Mouse (Mus musculus) embryonic fibroblast, embryonic 13.5 days (primary cell): ENCODE data around the gene Gpcpd1. TPM values are rescaled to one million over a fixed set of nuclear protein-coding genes. Genes with fewer than 3 reads are reported as not detected.

Experiments
- H3K27ac ChIP-seq: 2 replicates; pipeline ENCODE4 v1.5.1; 2012; ENCODE audit warnings: low read length, control low read depth, inconsistent platforms; ENCODE audit not compliant: insufficient read depth
- H3K4me1 ChIP-seq: 2 replicates; pipeline ENCODE4 v1.6.1; 2011; ENCODE audit warnings: low read length; ENCODE audit not compliant: control insufficient read depth, insufficient read depth
- H3K4me3 ChIP-seq: 2 replicates; pipeline ENCODE4 v1.5.1; 2011; ENCODE audit warnings: mild to moderate bottlenecking, control low read depth, low read length; ENCODE audit not compliant: insufficient read depth
- CTCF ChIP-seq: IDR thresholded peaks from 2 replicates; pipeline ENCODE4 v1.5.1; 2011; ENCODE audit warnings: mild to moderate bottlenecking, control low read depth, low read length, moderate library complexity, borderline replicate concordance; ENCODE audit not compliant: insufficient read depth
- POLR2A ChIP-seq: IDR thresholded peaks from 2 replicates; pipeline ENCODE4 v1.6.1; 2011; ENCODE audit warnings: low read depth, mild to moderate bottlenecking, control low read depth, low read length, moderate library complexity
- polyA plus RNA-seq: library from polyadenylated mRNA; stranded (reverse); fragments of >200 nt; gene quantifications from 2 replicates; pipeline ENCODE4 v1.2.4, GENCODE M21; 2011; ENCODE audit warnings: low read depth; ENCODE audit not compliant: missing spikeins, insufficient read length

The Gpcpd1 gene
- polyA plus RNA-seq: 17.9 and 36.2 TPM in 2 replicates

GRCm38 (mm10) chr2:132587240-132587779 lies at the start of gene Gpcpd1:
Gpcpd1 (minus strand) TSS chr2:132587729.
- H3K4me3 ChIP-seq: no peak within 1 kb of the TSS
- H3K4me1 ChIP-seq: peaks cover 4% of the 10 kb centered on the region; the same call in 1 of the 2 replicates
- peak within 1 kb of the TSS; percentile 64 for H3K27ac ChIP-seq
- TF ChIP-seq CTCF: no peak
- TF ChIP-seq POLR2A: no peak

- TF ChIP-seq CTCF (no peak), POLR2A (no peak)
- H3K4me1 ChIP-seq: no peaks in the 10 kb centered on the region
- H3K27ac ChIP-seq: no peak overlapping the region
- H3K4me3 ChIP-seq: no peak overlapping the region
These were observed 49.0 kb upstream of the Gpcpd1 start for GRCm38 (mm10) chr2:132636534-132636933.

- H3K4me3 ChIP-seq: no peak overlapping the region
- H3K27ac ChIP-seq: no peak overlapping the region
- H3K4me1 ChIP-seq: no peaks in the 10 kb centered on the region
- TF ChIP-seq POLR2A: no peak
- no peak for TF ChIP-seq CTCF
These were observed 41.1 kb upstream of the Gpcpd1 start for GRCm38 (mm10) chr2:132628626-132629025.

GRCm38 (mm10) chr2:132623092-132623491 lies 35.6 kb upstream of the Gpcpd1 start:
- TF ChIP-seq POLR2A (no peak), CTCF (no peak)
- Histone ChIP-seq H3K4me3 (no peak overlapping the region), H3K27ac (no peak overlapping the region), H3K4me1 (no peaks in the 10 kb centered on the region)

DNA sequence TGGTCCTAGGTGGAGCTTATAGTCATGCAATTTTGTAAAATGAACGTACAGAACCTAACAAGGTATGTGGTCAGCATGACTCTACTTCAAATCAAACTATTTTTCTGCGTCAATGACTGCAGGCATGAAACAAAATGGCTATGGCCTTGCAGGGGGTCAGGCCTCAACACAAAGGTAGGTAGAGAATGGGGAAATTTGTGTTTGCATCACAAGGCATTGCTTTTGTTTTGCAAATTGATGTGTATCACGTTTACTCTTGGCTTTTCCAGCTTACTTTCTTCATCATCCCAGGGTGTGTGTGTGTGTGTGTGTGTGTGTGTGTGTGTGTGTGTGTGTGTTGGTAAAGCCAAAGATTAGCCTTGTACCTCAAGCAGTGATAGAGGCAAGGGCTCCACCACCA lies 30.2 kb upstream of the Gpcpd1 start:
- Histone ChIP-seq H3K27ac (no peak overlapping the region), H3K4me1 (peaks cover 4% of the 10 kb centered on the region; the same call in 1 of the 2 replicates), H3K4me3 (no peak overlapping the region)
- TF ChIP-seq POLR2A (no peak), CTCF (no peak)

DNA sequence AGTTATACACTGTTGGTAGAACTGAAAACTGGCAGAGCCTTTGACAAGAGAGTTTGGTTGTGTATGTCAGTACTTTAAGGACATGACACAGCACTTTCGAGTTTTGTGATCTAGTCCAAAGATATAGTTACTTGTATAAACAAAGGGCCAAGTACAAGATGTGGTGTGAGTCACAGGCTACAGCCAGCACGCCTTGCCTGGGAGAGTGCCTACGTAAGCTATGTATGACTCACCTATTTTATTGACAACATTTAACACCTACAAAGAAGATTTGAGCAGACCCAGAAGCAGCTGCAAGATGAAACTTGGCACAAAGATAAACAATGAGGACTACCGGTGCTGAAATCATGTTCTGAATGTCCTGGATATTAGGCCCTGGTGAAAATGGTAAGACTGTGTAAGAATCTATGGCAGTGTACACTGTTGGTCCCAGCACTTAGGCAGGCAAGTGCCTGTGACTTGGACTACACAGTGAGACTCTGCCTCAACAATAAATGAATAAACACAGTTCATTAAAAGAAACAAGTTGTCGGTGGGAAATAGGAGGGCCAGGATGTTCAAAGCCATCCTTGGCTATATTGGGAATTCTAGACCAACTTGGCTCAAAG lies 26.2 kb upstream of the Gpcpd1 start:
- TF ChIP-seq CTCF (no peak), POLR2A (no peak)
- Histone ChIP-seq H3K4me3 (no peak overlapping the region), H3K4me1 (peaks cover 4% of the 10 kb centered on the region; the same call in 1 of the 2 replicates), H3K27ac (peak overlapping the region; percentile 63; the same call in 1 of the 2 replicates)

DNA sequence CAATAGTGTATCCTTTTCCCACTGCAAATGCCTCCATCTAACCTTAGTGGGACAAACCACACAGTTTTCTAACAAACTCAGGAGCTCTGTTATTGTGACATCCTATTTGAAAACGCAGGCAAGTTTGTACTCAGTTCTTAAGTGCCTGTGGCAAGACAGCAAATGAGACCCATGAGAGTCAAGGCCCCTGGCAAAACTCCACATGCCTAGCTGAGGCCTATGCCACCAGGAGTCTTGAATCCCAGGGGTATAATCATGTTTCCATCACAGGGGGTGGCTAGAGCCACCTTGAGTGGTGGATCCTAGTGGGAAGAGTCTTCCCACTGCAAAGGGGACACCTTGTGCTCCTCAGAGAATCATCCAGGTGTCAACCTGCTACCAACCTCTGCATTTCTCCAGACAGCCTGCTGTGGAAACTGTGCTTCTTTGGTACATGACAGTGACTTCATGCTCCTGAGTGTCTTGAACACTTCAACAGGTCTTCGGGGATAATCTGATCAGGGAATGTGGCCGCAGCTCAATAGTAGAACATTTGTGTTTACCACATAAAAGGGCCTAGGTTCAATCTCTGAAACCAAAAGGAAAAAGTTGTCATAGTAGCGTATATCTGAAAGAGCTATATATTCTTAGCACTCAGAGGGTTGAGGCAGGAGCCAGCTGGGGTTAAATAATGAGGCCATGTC lies 24.2 kb upstream of the Gpcpd1 start:
- Histone ChIP-seq H3K4me3 (no peak overlapping the region), H3K4me1 (peaks cover 4% of the 10 kb centered on the region; the same call in 1 of the 2 replicates), H3K27ac (no peak overlapping the region)
- TF ChIP-seq CTCF: no peak
- TF ChIP-seq POLR2A: no peak

DNA sequence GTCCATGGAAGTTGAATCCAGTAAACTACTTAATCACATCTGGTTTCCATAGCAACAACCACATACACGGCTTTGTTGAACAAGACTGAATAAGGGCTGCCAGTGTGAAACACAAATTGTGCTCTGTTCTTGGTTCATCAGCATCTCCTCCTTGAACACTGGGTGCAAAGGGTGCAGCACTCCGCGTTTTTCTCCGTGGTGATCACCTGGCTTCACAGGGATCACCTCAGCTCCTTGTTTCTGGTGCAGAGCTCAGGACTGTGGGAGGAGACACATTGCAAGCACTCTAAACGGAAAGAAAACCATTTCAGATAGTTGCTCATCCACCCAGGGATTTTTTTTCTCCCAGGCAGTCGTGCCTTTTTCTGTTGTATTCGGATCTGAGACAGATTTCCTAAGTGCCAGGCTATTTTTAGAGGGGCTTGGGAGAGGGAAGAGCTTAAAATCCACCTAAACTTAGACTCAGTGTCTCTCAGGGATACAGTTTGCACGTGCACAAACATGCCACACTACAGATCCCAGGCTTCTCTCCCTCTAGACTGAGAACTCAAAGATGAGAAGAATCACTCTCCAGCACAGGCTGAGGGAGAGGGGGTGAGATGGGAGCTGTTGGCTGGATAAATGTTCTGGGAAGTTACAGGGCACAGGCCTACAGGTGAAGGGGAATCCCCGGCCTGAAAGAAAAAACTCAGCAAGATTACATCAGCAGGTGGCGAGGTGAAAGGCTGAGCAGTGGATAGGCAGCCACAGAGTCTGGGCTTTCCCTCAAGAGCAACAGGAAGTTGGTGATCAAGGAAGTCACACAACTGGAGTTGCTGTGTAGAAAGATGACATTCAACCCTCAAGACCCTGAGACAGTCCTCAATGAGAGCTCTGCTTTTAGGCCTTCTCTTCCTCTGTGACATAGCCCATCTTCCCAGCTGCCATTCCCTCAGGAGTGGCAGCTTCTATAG lies 19.9 kb upstream of the Gpcpd1 start:
- Histone ChIP-seq H3K27ac (no peak overlapping the region), H3K4me1 (no peaks in the 10 kb centered on the region), H3K4me3 (no peak overlapping the region)
- TF ChIP-seq POLR2A: no peak

DNA sequence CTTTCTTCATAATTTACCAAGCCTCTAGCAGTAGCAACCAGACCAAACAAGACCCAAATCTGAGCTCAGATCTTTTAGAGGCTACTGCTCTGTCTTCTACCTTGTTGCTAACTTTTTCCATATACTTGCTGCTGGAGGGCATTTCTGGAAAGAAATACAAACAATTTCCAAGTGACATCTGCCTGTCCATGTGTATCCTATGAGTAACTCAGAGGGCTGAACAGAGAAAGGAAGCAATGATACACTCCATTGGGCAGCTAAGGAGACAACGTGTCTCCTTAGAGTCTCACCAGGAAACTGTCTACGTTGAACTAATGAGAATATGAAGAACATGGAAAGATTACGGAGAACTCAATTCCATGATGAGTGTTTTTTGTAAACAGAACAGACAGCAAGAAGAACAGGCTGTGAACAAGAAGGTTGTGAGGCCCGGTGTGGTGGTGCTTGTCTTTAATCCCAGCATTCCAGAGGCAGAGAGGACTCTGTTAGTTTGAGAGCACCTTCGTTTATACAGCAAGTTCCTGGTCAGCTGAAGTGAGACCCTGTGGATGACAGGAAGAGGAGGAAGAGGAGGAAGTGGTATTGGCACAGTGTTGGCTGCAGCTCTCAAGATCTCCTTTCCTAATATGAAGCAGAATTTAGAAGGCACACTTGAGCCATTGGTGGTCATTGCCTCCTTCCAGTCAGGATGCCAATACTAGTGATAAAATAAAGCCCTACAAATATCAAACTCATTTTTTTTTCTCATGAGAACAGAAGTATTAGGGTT lies 18.4 kb upstream of the Gpcpd1 start:
- no peaks in the 10 kb centered on the region for H3K4me1 ChIP-seq
- no peak for TF ChIP-seq CTCF
- TF ChIP-seq POLR2A: no peak
- no peak overlapping the region for H3K4me3 ChIP-seq
- no peak overlapping the region for H3K27ac ChIP-seq
